Mouse (Mus musculus): ENCODE measurements around the gene Cfl2. TPM values are rescaled to one million over a fixed set of nuclear protein-coding genes. Genes with fewer than 3 reads are reported as not detected.

Cfl2 gene
- polyA plus RNA-seq (2012; ENCODE audit: low replicate concordance), result 0.71 and 0.74 TPM in 2 replicates

GRCm38 (mm10) chr12:54862606-54863535, at the start of gene Cfl2:
Gene Cfl2 (minus strand): TSS chr12:54862877.

Other genes starting within 250 kb of the Cfl2 start
- 2.8 and 8.2 TPM in 2 replicates for gene Sptssa, start 206.3 kb downstream of the Cfl2 start, polyA plus RNA-seq (2012; ENCODE audit: low replicate concordance)
- gene Eapp, start 167.0 kb downstream of the Cfl2 start, polyA plus RNA-seq (2012; ENCODE audit: low replicate concordance), result 17.3 and 31.8 TPM in 2 replicates
- gene Snx6, start 67.2 kb downstream of the Cfl2 start, polyA plus RNA-seq (2012; ENCODE audit: low replicate concordance), result 2.7 and 13.7 TPM in 2 replicates
- 3.3 and 12.3 TPM in 2 replicates for gene Gm20403, start 123.7 kb upstream of the Cfl2 start, polyA plus RNA-seq (2012; ENCODE audit: low replicate concordance)
- 35.4 and 44.5 TPM in 2 replicates for gene Baz1a, start 151.5 kb upstream of the Cfl2 start, polyA plus RNA-seq (2012; ENCODE audit: low replicate concordance)
- 0.66 TPM in 1 of 2 replicates, not detected in the other for gene 2700097O09Rik, start 217.2 kb upstream of the Cfl2 start, polyA plus RNA-seq (2012; ENCODE audit: low replicate concordance)
- 0.61 and 2.4 TPM in 2 replicates for gene Srp54a, start 217.4 kb upstream of the Cfl2 start, polyA plus RNA-seq (2012; ENCODE audit: low replicate concordance)